Mouse (Mus musculus) ES-E14 (cell line): ENCODE results near the gene Slc35c1. TPM values are rescaled to one million over a fixed set of nuclear protein-coding genes. Genes with fewer than 3 reads are reported as not detected.
A peak's percentile ranks its signal among the peaks of the same experiment; 100 is the strongest.

Experiments
- DNase-seq: peaks from one replicate; pipeline ENCODE4 v3.0.0-alpha.2; 2013; ENCODE audit warnings: low read depth, low spot score
- H3K27ac ChIP-seq: 2 replicates; pipeline ENCODE4 v1.5.1; 2012; ENCODE audit warnings: low read depth, mild to moderate bottlenecking, low read length, moderate library complexity, mixed read lengths; ENCODE audit not compliant: poor library complexity, insufficient read depth, severe bottlenecking
- H3K36me3 ChIP-seq: 2 replicates; pipeline ENCODE4 v1.6.1; 2012; ENCODE audit warnings: mild to moderate bottlenecking, low read length, moderate library complexity, mixed read lengths; ENCODE audit not compliant: control insufficient read depth, poor library complexity, insufficient read depth, severe bottlenecking
- H3K4me1 ChIP-seq, 2 experiments: fragments of 150-350 bp in 1 of 2; sonication (generic) in 1 of 2; 2 replicates each; pipeline ENCODE4 v1.6.1; 2012; ENCODE audit warnings: low read length in 2 of 2, mild to moderate bottlenecking in 1 of 2, mixed read lengths in 1 of 2; ENCODE audit not compliant: control insufficient read depth in 2 of 2, insufficient read depth in 2 of 2, poor library complexity in 1 of 2
- H3K4me3 ChIP-seq, 2 experiments: fragments of 150-350 bp in 1 of 2; sonication (generic) in 1 of 2; 2 replicates each; pipeline ENCODE4 v1.5.1; 2012; ENCODE audit warnings: low read length in 2 of 2, low read depth in 1 of 2, mild to moderate bottlenecking in 1 of 2, mixed read lengths in 1 of 2; ENCODE audit not compliant: insufficient read depth in 1 of 2, poor library complexity in 1 of 2, severe bottlenecking in 1 of 2
- H3K9ac ChIP-seq: 2 replicates; pipeline ENCODE4 v1.6.1; 2012; ENCODE audit warnings: low read depth, mild to moderate bottlenecking, low read length, mixed read lengths; ENCODE audit not compliant: poor library complexity, insufficient read depth, severe bottlenecking
- H3K9me3 ChIP-seq: fragments of 150-350 bp; sonication (generic); 2 replicates; pipeline ENCODE4 v1.6.1; 2012; ENCODE audit warnings: low read depth, mild to moderate bottlenecking, low read length; ENCODE audit not compliant: control insufficient read depth, insufficient read depth
- CHD2 ChIP-seq: IDR thresholded peaks from 2 replicates; pipeline ENCODE4 v1.6.1; 2014; ENCODE audit warnings: mild to moderate bottlenecking, low read depth, low read length, inconsistent platforms
- HCFC1 ChIP-seq: IDR thresholded peaks from 2 replicates; pipeline ENCODE4 v1.6.1; 2012; ENCODE audit warnings: low read length, inconsistent platforms, borderline replicate concordance; ENCODE audit not compliant: insufficient read depth
- MAFK ChIP-seq: IDR thresholded peaks from 2 replicates; pipeline ENCODE4 v1.6.1; 2014; ENCODE audit warnings: mild to moderate bottlenecking, low read depth, low read length, inconsistent platforms; ENCODE audit not compliant: insufficient read depth
- ZC3H11A ChIP-seq: IDR thresholded peaks from 2 replicates; pipeline ENCODE4 v1.6.1; 2012; ENCODE audit warnings: low read depth, mild to moderate bottlenecking, inconsistent platforms, low read length, borderline replicate concordance
- ZNF384 ChIP-seq: IDR thresholded peaks from 2 replicates; pipeline ENCODE4 v1.6.1; 2012; ENCODE audit warnings: low read depth, low read length, inconsistent platforms
- in situ Hi-C, 2 experiments: fragments of 600-800 bp; cut with MboI; formaldehyde crosslinking; loops; one replicate each; pipeline ENCODE4 v1.15.1; 2025; ENCODE audit warnings: low sequenced_read_pairs in 2 of 2, inconsistent platforms in 1 of 2; ENCODE audit not compliant: unreplicated experiment in 2 of 2
- total RNA-seq: library from RNA; depleted of rRNA; stranded (reverse); fragments of 300-350 nt; gene quantifications from 2 replicates; pipeline ENCODE4 v1.2.3, GENCODE M21; 2012

Slc35c1 gene
- total RNA-seq, 1 experiment = 5.2 TPM

- H3K9me3 ChIP-seq = no peaks in the 10 kb centered on the region
- no peak overlapping the region for H3K27ac ChIP-seq
- in situ Hi-C loops = loop anchor here in 1 of 2 experiments (10.0 kb wide), 1 partner anchor 466 kb away; no protein-coding TSS in a partner anchor
- 0 out of 2 replicates have a peak, but pooled peaks cover 1% of the 10 kb centered on the region for H3K36me3 ChIP-seq
- peak overlapping the region; percentile 13; the same call in 1 of the 2 replicates for H3K9ac ChIP-seq
- H3K4me1 ChIP-seq = peaks cover 13 to 25% of the 10 kb centered on the region in 2 experiments
- no peak for TF ChIP-seq MAFK
- no peak for TF ChIP-seq ZC3H11A
- no peak for TF ChIP-seq HCFC1
- no peak for TF ChIP-seq ZNF384
- no peak for TF ChIP-seq CHD2
- DNase-seq = no peak
- H3K4me3 ChIP-seq = peak overlapping the region; percentile 39 to 48
Measured at GRCm38 (mm10) chr2:92430723-92431541, 29.4 kb downstream of the Slc35c1 start.

- no peak for DNase-seq
- H3K4me3 ChIP-seq = no peak overlapping the region
- no peaks in the 10 kb centered on the region for H3K9me3 ChIP-seq
- no peak overlapping the region for H3K9ac ChIP-seq
- peaks cover 19 to 30% of the 10 kb centered on the region in 2 experiments for H3K4me1 ChIP-seq
- in situ Hi-C loops = loop anchor here in 1 of 2 experiments (10.0 kb wide), 1 partner anchor 465 kb away; no protein-coding TSS in a partner anchor
- peaks cover 4% of the 10 kb centered on the region; the same call in 1 of the 2 replicates for H3K36me3 ChIP-seq
- H3K27ac ChIP-seq = no peak overlapping the region
- no peak for TF ChIP-seq ZNF384
- TF ChIP-seq CHD2 = no peak
- no peak for TF ChIP-seq ZC3H11A
- no peak for TF ChIP-seq HCFC1
- no peak for TF ChIP-seq MAFK
Measured at GRCm38 (mm10) chr2:92430089-92430488, 30.2 kb downstream of the Slc35c1 start.

- Histone ChIP-seq H3K9ac (no peak overlapping the region), H3K36me3 (peaks cover 4% of the 10 kb centered on the region; the same call in 1 of the 2 replicates), H3K4me1 (peaks cover 18 to 45% of the 10 kb centered on the region in 2 experiments), H3K4me3 (no peak overlapping the region), H3K27ac (no peak overlapping the region), H3K9me3 (no peaks in the 10 kb centered on the region)
- in situ Hi-C loops = no loop called here
- no peak for DNase-seq
- TF ChIP-seq ZC3H11A = no peak
- no peak for TF ChIP-seq CHD2
- no peak for TF ChIP-seq HCFC1
- TF ChIP-seq ZNF384 = no peak
- no peak for TF ChIP-seq MAFK
Measured at GRCm38 (mm10) chr2:92427882-92428281, 32.5 kb downstream of the Slc35c1 start.

- Histone ChIP-seq H3K9me3 (no peaks in the 10 kb centered on the region), H3K4me1 (peaks cover 18 to 42% of the 10 kb centered on the region in 2 experiments), H3K27ac (no peak overlapping the region), H3K4me3 (no peak overlapping the region), H3K9ac (no peak overlapping the region), H3K36me3 (peaks cover 14% of the 10 kb centered on the region)
- in situ Hi-C loops = no loop called here
- no peak for TF ChIP-seq ZNF384
- TF ChIP-seq CHD2 = no peak
- no peak for TF ChIP-seq HCFC1
- DNase-seq = no peak
Measured at GRCm38 (mm10) chr2:92426426-92426825, 33.9 kb downstream of the Slc35c1 start.
